Mouse (Mus musculus): ENCODE measurements at regions not wholly inside any gene's neighbourhood (a gene's known extent, or its start where the extent isn't known, plus 50 kb on each side); places are given as distances from the start of the nearest gene placed in this dataset.
A peak's percentile ranks its signal among the peaks of the same experiment; 100 is the strongest.

GRCm38 (mm10) chr13:30085446-30085845, 50.8 kb upstream of the Mboat1 start:
- DNase-seq, result no peak

GRCm38 (mm10) chr13:30085005-30085404, 51.3 kb upstream of the Mboat1 start:
- DNase-seq, result peak; percentile 88 to 92

GRCm38 (mm10) chr13:30084386-30084785, 51.9 kb upstream of the Mboat1 start:
- DNase-seq, result no peak

- DNase-seq, result no peak
These were observed 52.3 kb upstream of the Mboat1 start for GRCm38 (mm10) chr13:30083949-30084348.

- no peak for DNase-seq
These were observed 53.5 kb upstream of the Mboat1 start for GRCm38 (mm10) chr13:30082761-30083160.

GRCm38 (mm10) chr13:30080705-30081474, 55.4 kb upstream of the Mboat1 start:
- no peak for DNase-seq

- no peak for DNase-seq
These were observed 61.7 kb upstream of the Mboat1 start for GRCm38 (mm10) chr13:30074517-30075064.

GRCm38 (mm10) chr13:30074069-30074468, 62.2 kb upstream of the Mboat1 start:
- DNase-seq, result no peak

GRCm38 (mm10) chr13:30069397-30069796, 66.9 kb upstream of the Mboat1 start:
- DNase-seq, result no peak

- peak in 1 of 2 experiments; percentile 14 for DNase-seq
These were observed 68.5 kb upstream of the Mboat1 start for GRCm38 (mm10) chr13:30067581-30068375.

GRCm38 (mm10) chr13:30065520-30065919, 70.8 kb upstream of the Mboat1 start:
- no peak for DNase-seq

- no peak for DNase-seq
These were observed 72.5 kb upstream of the Mboat1 start for GRCm38 (mm10) chr13:30063741-30064140.

GRCm38 (mm10) chr13:30062285-30062684, 74.0 kb upstream of the Mboat1 start:
- DNase-seq, result no peak

- no peak for DNase-seq
These were observed 69.3 kb upstream of the E2f3 start for GRCm38 (mm10) chr13:30055141-30055645.

GRCm38 (mm10) chr13:30051891-30052550, 66.2 kb upstream of the E2f3 start:
- peak; percentile 53 to 56 for DNase-seq

- DNase-seq, result no peak
These were observed 65.1 kb upstream of the E2f3 start for GRCm38 (mm10) chr13:30050745-30051508.

GRCm38 (mm10) chr13:30048260-30048859, 62.5 kb upstream of the E2f3 start:
- no peak for DNase-seq

GRCm38 (mm10) chr13:30046504-30047169, 60.8 kb upstream of the E2f3 start:
- DNase-seq, result no peak

GRCm38 (mm10) chr13:30046061-30046460, 60.2 kb upstream of the E2f3 start:
- DNase-seq, result no peak

GRCm38 (mm10) chr13:30045225-30045624, 59.4 kb upstream of the E2f3 start:
- peak; percentile 34 to 46 for DNase-seq

- no peak for DNase-seq
These were observed 58.9 kb upstream of the E2f3 start for GRCm38 (mm10) chr13:30044790-30045189.
